9 mouse cellular contexts compared by ENCODE assay signal in the genomic region with DNA sequence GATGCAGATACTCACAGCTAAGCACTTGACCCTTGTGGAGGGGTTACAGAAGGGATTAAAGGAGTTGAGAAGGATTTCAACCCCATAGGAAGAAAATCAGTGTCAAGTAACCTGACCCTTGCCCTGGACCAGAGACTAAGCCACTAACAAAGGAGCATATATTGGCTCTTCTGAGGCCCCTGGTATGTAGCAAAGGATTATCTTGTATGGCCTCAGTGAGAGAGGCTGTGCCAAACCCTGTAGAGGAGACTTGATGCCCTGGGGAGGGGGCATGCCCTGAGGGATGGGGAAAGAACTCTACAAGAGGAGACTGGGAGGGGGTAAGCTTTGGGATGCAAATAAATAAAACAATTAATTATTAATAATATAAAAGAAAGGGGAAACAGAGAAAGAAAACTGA.
"Had no signal": no experiment of that assay in that cellular context is flagged by ENCODE, and none has a peak within 500 bp of the region (broad histone marks: within the 10 kb centered on the region; RNA-seq: fewer than 3 reads in every experiment).

No protein-coding gene starts in this region.

- H3K4me3 ChIP-seq: limb, embryonic 13.5 days; stomach, embryonic 15.5 days had no signal

- DNase-seq: kidney, postnatal 10 days; left cerebral cortex, postnatal 4 days; lung, adult 18-20 months; right cerebral cortex, postnatal 14 days; thymus, adult 2 months; thymus, postnatal 25 days had no signal

- H3K9me3 ChIP-seq: limb, embryonic 13.5 days; stomach, embryonic 15.5 days had no signal

- H3K4me1 ChIP-seq: limb, embryonic 13.5 days; stomach, embryonic 15.5 days had no signal

- H3K9ac ChIP-seq: limb, embryonic 13.5 days; liver, embryonic 14.5 days; stomach, embryonic 15.5 days had no signal

- H3K27me3 ChIP-seq: limb, embryonic 13.5 days; stomach, embryonic 15.5 days had no signal

- H3K36me3 ChIP-seq: limb, embryonic 13.5 days; stomach, embryonic 15.5 days had no signal

- H3K27ac ChIP-seq: limb, embryonic 13.5 days; liver, embryonic 14.5 days; stomach, embryonic 15.5 days had no signal

- H3K4me2 ChIP-seq: limb, embryonic 13.5 days; stomach, embryonic 15.5 days had no signal
